Comparison of ENCODE assay signal across 18 mouse cellular contexts in genomic region chr2:92649154-92649801, GRCm38 (mm10). TPM values are rescaled to one million over a fixed set of nuclear protein-coding genes. Genes with fewer than 3 reads are reported as not detected.
DNase-seq lines count a peak whose midpoint lies in the region; ATAC-seq and TF ChIP-seq lines count a peak whose summit lies in the region.
"Had no signal": no experiment of that assay in that cellular context is flagged by ENCODE, and none has a peak within 500 bp of the region (broad histone marks: within the 10 kb centered on the region; RNA-seq: fewer than 3 reads in every experiment).

No protein-coding gene starts in this region.

- peaks cover 7% of the 10 kb centered on the region; the same call in 1 of the 2 replicates for H3K4me1 ChIP-seq in heart, embryonic 15.5 days (replicated peaks)
- H3K4me1 ChIP-seq in liver, embryonic 12.5 days, result peaks cover 31% of the 10 kb centered on the region
- no peaks in the 10 kb centered on the region; the same call in 1 of the 2 replicates for H3K4me1 ChIP-seq in lung, postnatal 0 days (ENCODE audit: insufficient read depth, low read depth, low read length)

- no peaks in the 10 kb centered on the region for H3K9me3 ChIP-seq in heart, embryonic 15.5 days (replicated peaks)
- no peaks in the 10 kb centered on the region for H3K9me3 ChIP-seq in liver, embryonic 12.5 days (replicated peaks)
- no peaks in the 10 kb centered on the region for H3K9me3 ChIP-seq in lung, postnatal 0 days (ENCODE audit: low read length)
- H3K9me3 ChIP-seq: embryonic facial prominence, embryonic 13.5 days; forebrain, embryonic 10.5 days; limb, embryonic 12.5 days had no signal

- no peak for TF ChIP-seq EP300 in lung, postnatal 0 days (IDR thresholded peaks at IDR 0.05)

- no peak overlapping the region for H3K4me3 ChIP-seq in heart, embryonic 15.5 days
- H3K4me3 ChIP-seq in liver, embryonic 12.5 days, result no peak overlapping the region
- H3K4me3 ChIP-seq in lung, postnatal 0 days (ENCODE audit: low read depth, low read length), result no peak overlapping the region
- H3K4me3 ChIP-seq: embryonic facial prominence, embryonic 13.5 days; forebrain, embryonic 10.5 days; left cerebral cortex, adult 2 months; limb, embryonic 12.5 days had no signal

- H3K9ac ChIP-seq in heart, embryonic 15.5 days, result no peak overlapping the region
- H3K9ac ChIP-seq in liver, embryonic 12.5 days, result no peak overlapping the region
- no peak overlapping the region for H3K9ac ChIP-seq in lung, postnatal 0 days (replicated peaks; ENCODE audit: low read depth)
- H3K9ac ChIP-seq: embryonic facial prominence, embryonic 13.5 days; limb, embryonic 12.5 days had no signal

- no peaks in the 10 kb centered on the region for H3K27me3 ChIP-seq in heart, embryonic 15.5 days
- H3K27me3 ChIP-seq in liver, embryonic 12.5 days (replicated peaks), result no peaks in the 10 kb centered on the region
- no peaks in the 10 kb centered on the region for H3K27me3 ChIP-seq in lung, postnatal 0 days (replicated peaks; ENCODE audit: insufficient read depth, low read length)
- H3K27me3 ChIP-seq: embryonic facial prominence, embryonic 13.5 days; limb, embryonic 12.5 days had no signal

- WGBS in heart, embryonic 15.5 days, result 30% methylated on average over 5 of the region's 5 CpGs
- WGBS in liver, embryonic 12.5 days (ENCODE audit: insufficient replicate concordance), result 28% methylated on average over 5 of the region's 5 CpGs
- WGBS in lung, postnatal 0 days, result 43% methylated on average over 5 of the region's 5 CpGs

- H3K36me3 ChIP-seq in heart, embryonic 15.5 days, result no peaks in the 10 kb centered on the region
- no peaks in the 10 kb centered on the region for H3K36me3 ChIP-seq in liver, embryonic 12.5 days
- H3K36me3 ChIP-seq in lung, postnatal 0 days (ENCODE audit: insufficient read depth, low read length), result no peaks in the 10 kb centered on the region
- H3K36me3 ChIP-seq: embryonic facial prominence, embryonic 13.5 days; forebrain, embryonic 10.5 days; limb, embryonic 12.5 days had no signal

- H3K4me2 ChIP-seq in heart, embryonic 15.5 days, result no peak overlapping the region
- H3K4me2 ChIP-seq in liver, embryonic 12.5 days, result peak overlapping the region; percentile 17; the same call in 1 of the 2 replicates
- no peak overlapping the region for H3K4me2 ChIP-seq in lung, postnatal 0 days (replicated peaks; ENCODE audit: low read depth, low read length)
- H3K4me2 ChIP-seq: embryonic facial prominence, embryonic 13.5 days; limb, embryonic 12.5 days had no signal

- no peak for DNase-seq in heart, postnatal 10 days
- peak; percentile 17 to 18 for DNase-seq in spleen, postnatal 36 days (ENCODE audit: low spot score in 2 of 2)
- no peak for DNase-seq in spleen, adult 12 weeks (ENCODE audit: low spot score)
- DNase-seq in thymus, postnatal 4 days, result peak; percentile 38
- DNase-seq in lung, postnatal 0 days (ENCODE audit: low spot score), result no peak
- no peak for DNase-seq in embryo, embryonic 10 days (ENCODE audit: low spot score)
- DNase-seq: adrenal gland, postnatal 25 days; cerebellum, postnatal 36 days; heart, postnatal 14 days; lung, postnatal 14 days; midbrain, embryonic 14.5 days had no signal

- no peak overlapping the region for H3K27ac ChIP-seq in heart, embryonic 15.5 days
- peak overlapping the region; percentile 6; the same call in 1 of the 2 replicates for H3K27ac ChIP-seq in liver, embryonic 12.5 days
- no peak overlapping the region for H3K27ac ChIP-seq in lung, postnatal 0 days (ENCODE audit: low read length)
- H3K27ac ChIP-seq: embryonic facial prominence, embryonic 13.5 days; forebrain, embryonic 10.5 days; left cerebral cortex, adult 2 months; limb, embryonic 12.5 days had no signal

- ATAC-seq in heart, embryonic 15.5 days (replicated peaks; ENCODE audit: insufficient number of reproducible peaks, insufficient read depth, low FRiP score, low read depth), result peak; percentile 28; the same call in 1 of the 2 replicates
- ATAC-seq in liver, embryonic 12.5 days, result peak; percentile 85
- no peak for ATAC-seq in lung, postnatal 0 days
- ATAC-seq: hindbrain, embryonic 16.5 days had no signal

- intact Hi-C loops in heart, postnatal 10 days (cut with DNase I), result no loop called here

- TF ChIP-seq CTCF in lung, postnatal 0 days (IDR thresholded peaks at IDR 0.05), result no peak

RNA-seq across cellular contexts. Expression of gene Chst1, which starts 49.8 kb away (rescaled TPM):
- 1.9 and 4.0 TPM in 2 replicates for polyA plus RNA-seq in heart, embryonic 15.5 days (2015; fragmentation: Nextera tagmentation; extraction: Ambion mirVana)
- total RNA-seq in heart, postnatal 10 days (2021), result 1 to 10 TPM; 6.1 to 6.5 TPM
- polyA plus RNA-seq in liver, embryonic 12.5 days (2016; fragmentation: Nextera tagmentation; extraction: Ambion mirVana), result 0.56 and 0.59 TPM in 2 replicates
- 5.2 TPM in 2 replicates for polyA plus RNA-seq in lung, postnatal 0 days (2015; fragmentation: Nextera tagmentation; extraction: Ambion mirVana)

Comparison
In these comparisons a context has a peak if more than half of its experiments do, and no peak if none do; other contexts are left out.
1. DNase-seq: peak in spleen, postnatal 36 days (2 of 2) and thymus, postnatal 4 days (single experiment); none in heart, postnatal 10 days (0 of 2), spleen, adult 12 weeks (single experiment), lung, postnatal 0 days (single experiment) and embryo, embryonic 10 days (single experiment).